Mouse (Mus musculus): ENCODE data around the gene Fgfr2.

Fgfr2 gene

GRCm38 (mm10) chr7:130325983-130326433, 2797.1 kb downstream of the Fgfr2 start:
- in situ Hi-C loops (cut with MseI, MboI): no loop called here

- in situ Hi-C loops (cut with MseI, MboI): no loop called here
Measured at GRCm38 (mm10) chr7:130324716-130325401, 2798.3 kb downstream of the Fgfr2 start.

- in situ Hi-C loops (cut with MseI, MboI): no loop called here
Measured at GRCm38 (mm10) chr7:130323766-130324165, 2799.4 kb downstream of the Fgfr2 start.

- in situ Hi-C loops (cut with MseI, MboI): no loop called here
Measured at GRCm38 (mm10) chr7:130319799-130320556, 2803.2 kb downstream of the Fgfr2 start.

GRCm38 (mm10) chr7:130316294-130316693, 2806.9 kb downstream of the Fgfr2 start:
- in situ Hi-C loops (cut with MseI, MboI): no loop called here

GRCm38 (mm10) chr7:130315221-130315620, 2807.9 kb downstream of the Fgfr2 start:
- in situ Hi-C loops (cut with MseI, MboI): no loop called here

GRCm38 (mm10) chr7:130314658-130315057, 2808.5 kb downstream of the Fgfr2 start:
- in situ Hi-C loops (cut with MseI, MboI): no loop called here

GRCm38 (mm10) chr7:130311362-130311761, 2811.8 kb downstream of the Fgfr2 start:
- in situ Hi-C loops (cut with MseI, MboI): no loop called here

- in situ Hi-C loops (cut with MseI, MboI): no loop called here
Measured at GRCm38 (mm10) chr7:130309180-130309579, 2814.0 kb downstream of the Fgfr2 start.

- in situ Hi-C loops (cut with MseI, MboI): no loop called here
Measured at GRCm38 (mm10) chr7:130307036-130307435, 2816.1 kb downstream of the Fgfr2 start.

GRCm38 (mm10) chr7:130304642-130305041, 2818.5 kb downstream of the Fgfr2 start:
- in situ Hi-C loops (cut with MseI, MboI): no loop called here

- in situ Hi-C loops (cut with MseI, MboI): no loop called here
Measured at GRCm38 (mm10) chr7:130303464-130303863, 2819.7 kb downstream of the Fgfr2 start.

- in situ Hi-C loops (cut with MseI, MboI): no loop called here
Measured at GRCm38 (mm10) chr7:130300606-130301005, 2822.5 kb downstream of the Fgfr2 start.

- in situ Hi-C loops (cut with MseI, MboI): no loop called here
Measured at GRCm38 (mm10) chr7:130298926-130299594, 2824.1 kb downstream of the Fgfr2 start.

GRCm38 (mm10) chr7:130291179-130291578, 2832.0 kb downstream of the Fgfr2 start:
- in situ Hi-C loops (cut with MseI, MboI): no loop called here

GRCm38 (mm10) chr7:130289428-130289790, 2833.7 kb downstream of the Fgfr2 start:
- in situ Hi-C loops (cut with MseI, MboI): no loop called here

GRCm38 (mm10) chr7:130288719-130289427, 2834.3 kb downstream of the Fgfr2 start:
- in situ Hi-C loops (cut with MseI, MboI): no loop called here

- in situ Hi-C loops (cut with MseI, MboI): no loop called here
Measured at GRCm38 (mm10) chr7:130288248-130288647, 2834.9 kb downstream of the Fgfr2 start.

GRCm38 (mm10) chr7:130278738-130279705, 2844.1 kb downstream of the Fgfr2 start:
- in situ Hi-C loops (cut with MseI, MboI): loop anchor here in 1 of 2 experiments (10.0 kb wide), 1 partner anchor 196 kb away; no protein-coding TSS in a partner anchor

GRCm38 (mm10) chr7:130278000-130278737, 2845.0 kb downstream of the Fgfr2 start:
- in situ Hi-C loops (cut with MseI, MboI): loop anchor here in 1 of 2 experiments (10.0 kb wide), 1 partner anchor 197 kb away; no protein-coding TSS in a partner anchor

All from mouse trophoblast stem cell (cell line).